Mouse (Mus musculus) intestine, postnatal 0 days (tissue): ENCODE results near the gene Irak3. TPM values are rescaled to one million over a fixed set of nuclear protein-coding genes. Genes with fewer than 3 reads are reported as not detected.
A peak's percentile ranks its signal among the peaks of the same experiment; 100 is the strongest.
"Not testable (repeated sequence)": the region's sequence is repeated elsewhere in the genome, so short reads cannot be mapped to it uniquely, and the experiment has no call there.

Source experiments
- ATAC-seq: fragments of 200-750 bp; cut with Nextera tagmentation; 2 replicates; pipeline ENCODE4 v1.8.0; 2017; ENCODE audit warnings: mild to moderate bottlenecking, moderate TSS enrichment, moderate library complexity
- H3K27ac ChIP-seq: fragments of 300-500 bp; sonication (generic); 2 replicates; pipeline ENCODE4 v1.5.1; 2014; ENCODE audit warnings: mild to moderate bottlenecking, low read depth, low read length, moderate library complexity
- H3K27me3 ChIP-seq: fragments of 300-500 bp; sonication (generic); replicated peaks from 2 replicates; pipeline ENCODE4 v1.6.1; 2014; ENCODE audit warnings: low read length, mixed read lengths; ENCODE audit not compliant: control insufficient read depth, insufficient read depth
- H3K36me3 ChIP-seq: fragments of 300-500 bp; sonication (generic); 2 replicates; pipeline ENCODE4 v1.6.1; 2014; ENCODE audit warnings: mild to moderate bottlenecking, moderate library complexity; ENCODE audit not compliant: control insufficient read depth, insufficient read depth
- H3K4me1 ChIP-seq: fragments of 300-500 bp; sonication (generic); replicated peaks from 2 replicates; pipeline ENCODE4 v1.6.1; 2014; ENCODE audit warnings: antibody characterized with exemption, low read length, mixed read lengths; ENCODE audit not compliant: control insufficient read depth, insufficient read depth
- H3K4me2 ChIP-seq: fragments of 300-500 bp; sonication (generic); replicated peaks from 2 replicates; pipeline ENCODE4 v1.6.1; 2014; ENCODE audit warnings: low read depth, mild to moderate bottlenecking, moderate library complexity
- H3K4me3 ChIP-seq: fragments of 300-500 bp; sonication (generic); 2 replicates; pipeline ENCODE4 v1.5.1; 2014; ENCODE audit warnings: low read depth, low read length
- H3K9ac ChIP-seq: fragments of 300-500 bp; sonication (generic); 2 replicates; pipeline ENCODE4 v1.6.1; 2014; ENCODE audit warnings: mild to moderate bottlenecking, low read depth, low read length
- H3K9me3 ChIP-seq: fragments of 300-500 bp; sonication (generic); 2 replicates; pipeline ENCODE4 v1.6.1; 2016; ENCODE audit warnings: mixed run types; ENCODE audit not compliant: control insufficient read depth
- CTCF ChIP-seq: sonication (generic); IDR thresholded peaks from 2 replicates; pipeline ENCODE4 v1.5.1; 2016; ENCODE audit warnings: low read depth, mild to moderate bottlenecking, control low read depth, antibody characterized with exemption, moderate library complexity
- WGBS: fragments of 180-500 bp; shearing (Covaris S2); extraction: QIAGEN DNeasy Blood & Tissue Kit; methylation state at CpG from one replicate; pipeline ENCODE4 v1.1.7; 2014; 5-methylcytosine and 5-hydroxymethylcytosine counted together
- polyA plus RNA-seq: library from polyadenylated mRNA; unstranded; fragments of >200 nt; fragmentation: Nextera tagmentation; extraction: Ambion mirVana; gene quantifications from 2 replicates; pipeline ENCODE4 v1.2.1, GENCODE M21; 2015

Gene Irak3
- polyA plus RNA-seq, 1 experiment from 2014 or later, result 0.81 TPM

GRCm38 (mm10) chr10:120219578-120220359, 17.8 kb upstream of the Irak3 start:
- 71% methylated on average over 14 of the region's 14 CpGs for WGBS
- Histone ChIP-seq H3K4me1 (no peaks in the 10 kb centered on the region), H3K9me3 (no peaks in the 10 kb centered on the region), H3K9ac (no peak overlapping the region), H3K27ac (no peak overlapping the region), H3K36me3 (peaks cover 23% of the 10 kb centered on the region), H3K27me3 (no peaks in the 10 kb centered on the region), H3K4me3 (no peak overlapping the region), H3K4me2 (peak overlapping the region; percentile 35; the same call in 1 of the 2 replicates)
- TF ChIP-seq CTCF, result no peak
- ATAC-seq, result 0 out of 2 replicates have a peak, but pooled peaks have one; percentile 47

GRCm38 (mm10) chr10:120218996-120219395, 17.1 kb upstream of the Irak3 start:
- no peak for ATAC-seq
- Histone ChIP-seq H3K4me1 (no peaks in the 10 kb centered on the region), H3K9ac (no peak overlapping the region), H3K9me3 (no peaks in the 10 kb centered on the region), H3K4me3 (no peak overlapping the region), H3K36me3 (peaks cover 19% of the 10 kb centered on the region), H3K27me3 (no peaks in the 10 kb centered on the region), H3K27ac (no peak overlapping the region), H3K4me2 (no peak overlapping the region)
- no peak for TF ChIP-seq CTCF
- WGBS, result 90% methylated on average over 10 of the region's 10 CpGs

- H3K4me2 ChIP-seq, H3K4me1 ChIP-seq, H3K27me3 ChIP-seq, H3K27ac ChIP-seq, ATAC-seq, H3K9me3 ChIP-seq, H3K4me3 ChIP-seq, H3K9ac ChIP-seq: not testable (repeated sequence)
- H3K36me3 ChIP-seq, result peaks cover 15% of the 10 kb centered on the region; the same call in 1 of the 2 replicates
- 80% methylated on average over 1 of the region's 1 CpGs for WGBS
These were observed 15.2 kb upstream of the Irak3 start for GRCm38 (mm10) chr10:120217099-120217498.

GRCm38 (mm10) chr10:120210096-120210495, 8.2 kb upstream of the Irak3 start:
- H3K27me3 ChIP-seq, result no peaks in the 10 kb centered on the region
- peak overlapping the region; percentile 67 for H3K4me2 ChIP-seq
- no peak for TF ChIP-seq CTCF
- no peak overlapping the region for H3K27ac ChIP-seq
- 43% methylated on average over 3 of the region's 3 CpGs for WGBS
- H3K9me3 ChIP-seq, result no peaks in the 10 kb centered on the region
- H3K36me3 ChIP-seq, result no peaks in the 10 kb centered on the region
- H3K4me3 ChIP-seq, result peak overlapping the region; percentile 99
- no peak for ATAC-seq
- no peaks in the 10 kb centered on the region for H3K4me1 ChIP-seq
- H3K9ac ChIP-seq, result no peak overlapping the region

- peak overlapping the region; percentile 11; the same call in 1 of the 2 replicates for H3K27ac ChIP-seq
- H3K9ac ChIP-seq, result peak overlapping the region; percentile 76; the same call in 1 of the 2 replicates
- no peaks in the 10 kb centered on the region for H3K4me1 ChIP-seq
- no peaks in the 10 kb centered on the region for H3K36me3 ChIP-seq
- H3K4me3 ChIP-seq, result peak overlapping the region; percentile 99
- no peaks in the 10 kb centered on the region for H3K27me3 ChIP-seq
- peak overlapping the region; percentile 67 for H3K4me2 ChIP-seq
- no peaks in the 10 kb centered on the region for H3K9me3 ChIP-seq
- 45% methylated on average over 6 of the region's 6 CpGs for WGBS
- peak; percentile 39; the same call in 1 of the 2 replicates for ATAC-seq
- TF ChIP-seq CTCF, result no peak
These were observed 7.6 kb upstream of the Irak3 start for GRCm38 (mm10) chr10:120209539-120209925.

- Histone ChIP-seq H3K4me2 (peak overlapping the region; percentile 67), H3K9me3 (no peaks in the 10 kb centered on the region), H3K4me3 (peak overlapping the region; percentile 99), H3K9ac (peak overlapping the region; percentile 76), H3K4me1 (no peaks in the 10 kb centered on the region), H3K36me3 (no peaks in the 10 kb centered on the region), H3K27ac (peak overlapping the region; percentile 58), H3K27me3 (no peaks in the 10 kb centered on the region)
- peak; percentile 47 for TF ChIP-seq CTCF
- 1% methylated on average over 53 of the region's 53 CpGs for WGBS
- peak; percentile 84 for ATAC-seq
These were observed 6.9 kb upstream of the Irak3 start for GRCm38 (mm10) chr10:120208575-120209538.
